Mouse (Mus musculus): ENCODE data around the gene Tekt4. TPM values are rescaled to one million over a fixed set of nuclear protein-coding genes. Genes with fewer than 3 reads are reported as not detected.

Gene Tekt4
- total RNA-seq, 1 experiment: not detected

DNA sequence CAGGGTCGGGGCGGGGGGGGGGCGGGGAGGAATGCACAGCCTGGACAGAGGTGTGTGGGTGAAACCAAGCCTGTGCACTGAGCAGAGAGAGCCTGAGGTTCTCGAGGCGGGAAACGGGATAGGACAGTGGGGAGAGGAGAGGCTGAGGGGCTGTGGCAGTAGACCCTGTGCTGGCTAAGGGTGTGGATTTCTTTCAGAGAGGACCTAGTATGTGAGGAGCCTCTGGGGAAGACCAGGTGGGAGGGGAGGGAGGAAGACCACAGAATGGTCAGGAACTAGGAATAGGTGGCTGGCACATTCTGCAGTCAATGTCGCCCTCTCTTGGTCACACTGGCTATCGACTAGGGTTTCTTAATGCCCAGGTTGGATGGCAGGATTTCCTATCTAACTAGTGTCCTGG lies 15.4 kb downstream of the Tekt4 start:
- Histone ChIP-seq H3K27ac (ENCODE audit: insufficient read depth, low read depth, low read length, poor library complexity, severe bottlenecking) (no peak overlapping the region), H3K9ac (ENCODE audit: insufficient read depth, low read depth, low read length, poor library complexity, severe bottlenecking) (no peak overlapping the region), H3K4me3 (ENCODE audit: insufficient read depth in 1 of 2, low read depth in 1 of 2, low read length in 2 of 2, poor library complexity in 1 of 2, severe bottlenecking in 1 of 2) (no peak overlapping the region), H3K36me3 (ENCODE audit: control insufficient read depth, insufficient read depth, low read length, poor library complexity, severe bottlenecking) (no peaks in the 10 kb centered on the region), H3K9me3 (ENCODE audit: control insufficient read depth, insufficient read depth, low read depth, low read length) (no peaks in the 10 kb centered on the region), H3K4me1 (ENCODE audit: control insufficient read depth in 2 of 2, insufficient read depth in 2 of 2, low read length in 2 of 2, poor library complexity in 1 of 2) (no peaks in the 10 kb centered on the region; a peak in 1 of 4 replicates)
- in situ Hi-C loops (cut with MboI; ENCODE audit: low sequenced_read_pairs in 2 of 2, unreplicated experiment in 2 of 2): loop anchor here (5.0 to 10.0 kb wide), 3 partner anchors 67 to 225 kb away; no protein-coding TSS in a partner anchor
- TF ChIP-seq ZC3H11A (IDR thresholded peaks at IDR 0.05; ENCODE audit: borderline replicate concordance, low read depth, low read length): peak; percentile 89
- no peak for TF ChIP-seq HCFC1 (IDR thresholded peaks at IDR 0.05; ENCODE audit: borderline replicate concordance, insufficient read depth, low read length)
- no peak for TF ChIP-seq MAFK (IDR thresholded peaks at IDR 0.05; ENCODE audit: insufficient read depth, low read depth, low read length)
- DNase-seq (ENCODE audit: low read depth, low spot score): no peak

DNA sequence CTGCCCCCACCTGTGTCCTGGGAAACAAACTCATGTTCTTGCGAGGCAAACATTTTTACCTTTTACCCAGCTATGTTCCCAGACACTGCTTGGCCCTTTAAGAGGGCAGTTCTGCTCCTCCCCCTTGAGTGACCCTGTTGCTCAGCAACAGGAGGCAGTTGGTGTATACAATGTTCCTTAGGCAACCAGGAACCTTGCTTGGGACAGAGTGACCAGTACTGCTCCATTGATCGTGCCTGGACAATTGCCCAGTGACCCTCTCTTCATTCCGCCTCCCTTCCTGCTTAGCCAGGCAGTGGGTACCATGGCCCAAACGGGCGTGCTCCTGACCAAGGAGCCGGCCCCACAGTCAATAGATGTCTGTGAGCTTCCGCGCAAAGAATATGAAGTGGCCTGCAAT lies 17.0 kb downstream of the Tekt4 start:
- in situ Hi-C loops (cut with MboI; ENCODE audit: low sequenced_read_pairs in 2 of 2, unreplicated experiment in 2 of 2): loop anchor here (5.0 to 10.0 kb wide), 2 partner anchors 69 to 223 kb away; no protein-coding TSS in a partner anchor
- no peak overlapping the region for H3K27ac ChIP-seq (ENCODE audit: insufficient read depth, low read depth, low read length, poor library complexity, severe bottlenecking)

DNA sequence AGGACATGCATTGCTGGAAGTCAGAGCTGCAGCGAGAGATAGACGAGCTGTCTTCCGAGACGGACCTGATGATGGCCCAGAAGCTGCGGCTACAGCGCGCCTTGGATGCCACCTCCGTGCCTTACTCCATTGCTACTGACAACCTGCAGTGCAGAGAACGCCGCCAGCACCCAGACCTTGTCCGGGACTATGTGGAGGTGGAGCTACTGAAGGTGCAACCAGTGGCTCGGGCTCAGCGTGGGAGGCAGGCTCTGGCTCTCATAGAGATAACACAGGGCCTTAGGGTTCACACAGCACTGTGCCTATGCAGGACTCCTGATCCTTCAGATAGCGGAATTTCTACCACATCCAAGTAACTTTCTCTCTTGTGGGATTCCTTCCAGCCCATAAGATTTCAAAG lies 17.6 kb downstream of the Tekt4 start:
- no peak for TF ChIP-seq HCFC1 (IDR thresholded peaks at IDR 0.05; ENCODE audit: borderline replicate concordance, insufficient read depth, low read length)
- no peak for TF ChIP-seq ZC3H11A (IDR thresholded peaks at IDR 0.05; ENCODE audit: borderline replicate concordance, low read depth, low read length)
- TF ChIP-seq CHD2 (IDR thresholded peaks at IDR 0.05; ENCODE audit: low read depth, low read length): no peak
- TF ChIP-seq ZNF384 (IDR thresholded peaks at IDR 0.05; ENCODE audit: low read depth, low read length): no peak
- TF ChIP-seq MAFK (IDR thresholded peaks at IDR 0.05; ENCODE audit: insufficient read depth, low read depth, low read length): no peak
- DNase-seq (ENCODE audit: low read depth, low spot score): no peak
- in situ Hi-C loops (cut with MboI; ENCODE audit: low sequenced_read_pairs in 2 of 2, unreplicated experiment in 2 of 2): loop anchor here (5.0 to 10.0 kb wide), 2 partner anchors 70 to 223 kb away; no protein-coding TSS in a partner anchor
- Histone ChIP-seq H3K36me3 (ENCODE audit: control insufficient read depth, insufficient read depth, low read length, poor library complexity, severe bottlenecking) (no peaks in the 10 kb centered on the region), H3K9ac (ENCODE audit: insufficient read depth, low read depth, low read length, poor library complexity, severe bottlenecking) (no peak overlapping the region), H3K4me1 (ENCODE audit: control insufficient read depth in 2 of 2, insufficient read depth in 2 of 2, low read length in 2 of 2, poor library complexity in 1 of 2) (peaks cover 0 to 2% of the 10 kb centered on the region in 2 experiments; a peak in 1 of 4 replicates), H3K27ac (ENCODE audit: insufficient read depth, low read depth, low read length, poor library complexity, severe bottlenecking) (no peak overlapping the region), H3K9me3 (ENCODE audit: control insufficient read depth, insufficient read depth, low read depth, low read length) (no peaks in the 10 kb centered on the region), H3K4me3 (ENCODE audit: insufficient read depth in 1 of 2, low read depth in 1 of 2, low read length in 2 of 2, poor library complexity in 1 of 2, severe bottlenecking in 1 of 2) (peak overlapping the region; percentile 28 to 51; a peak in 3 of 4 replicates)

More for the DNA sequence above, 17.0 kb downstream of the Tekt4 start:
- no peak for DNase-seq (ENCODE audit: low read depth, low spot score)
- peaks cover 0 to 2% of the 10 kb centered on the region in 2 experiments; a peak in 1 of 4 replicates for H3K4me1 ChIP-seq (ENCODE audit: control insufficient read depth in 2 of 2, insufficient read depth in 2 of 2, low read length in 2 of 2, poor library complexity in 1 of 2)
- no peaks in the 10 kb centered on the region for H3K9me3 ChIP-seq (ENCODE audit: control insufficient read depth, insufficient read depth, low read depth, low read length)
- no peak overlapping the region for H3K9ac ChIP-seq (ENCODE audit: insufficient read depth, low read depth, low read length, poor library complexity, severe bottlenecking)
- H3K4me3 ChIP-seq (ENCODE audit: insufficient read depth in 1 of 2, low read depth in 1 of 2, low read length in 2 of 2, poor library complexity in 1 of 2, severe bottlenecking in 1 of 2): peak overlapping the region; percentile 28 to 51; a peak in 3 of 4 replicates
- no peaks in the 10 kb centered on the region for H3K36me3 ChIP-seq (ENCODE audit: control insufficient read depth, insufficient read depth, low read length, poor library complexity, severe bottlenecking)
- TF ChIP-seq HCFC1 (IDR thresholded peaks at IDR 0.05; ENCODE audit: borderline replicate concordance, insufficient read depth, low read length): no peak
- TF ChIP-seq ZNF384 (IDR thresholded peaks at IDR 0.05; ENCODE audit: low read depth, low read length): no peak
- no peak for TF ChIP-seq MAFK (IDR thresholded peaks at IDR 0.05; ENCODE audit: insufficient read depth, low read depth, low read length)
- TF ChIP-seq CHD2 (IDR thresholded peaks at IDR 0.05; ENCODE audit: low read depth, low read length): no peak
- TF ChIP-seq ZC3H11A (IDR thresholded peaks at IDR 0.05; ENCODE audit: borderline replicate concordance, low read depth, low read length): no peak

DNA sequence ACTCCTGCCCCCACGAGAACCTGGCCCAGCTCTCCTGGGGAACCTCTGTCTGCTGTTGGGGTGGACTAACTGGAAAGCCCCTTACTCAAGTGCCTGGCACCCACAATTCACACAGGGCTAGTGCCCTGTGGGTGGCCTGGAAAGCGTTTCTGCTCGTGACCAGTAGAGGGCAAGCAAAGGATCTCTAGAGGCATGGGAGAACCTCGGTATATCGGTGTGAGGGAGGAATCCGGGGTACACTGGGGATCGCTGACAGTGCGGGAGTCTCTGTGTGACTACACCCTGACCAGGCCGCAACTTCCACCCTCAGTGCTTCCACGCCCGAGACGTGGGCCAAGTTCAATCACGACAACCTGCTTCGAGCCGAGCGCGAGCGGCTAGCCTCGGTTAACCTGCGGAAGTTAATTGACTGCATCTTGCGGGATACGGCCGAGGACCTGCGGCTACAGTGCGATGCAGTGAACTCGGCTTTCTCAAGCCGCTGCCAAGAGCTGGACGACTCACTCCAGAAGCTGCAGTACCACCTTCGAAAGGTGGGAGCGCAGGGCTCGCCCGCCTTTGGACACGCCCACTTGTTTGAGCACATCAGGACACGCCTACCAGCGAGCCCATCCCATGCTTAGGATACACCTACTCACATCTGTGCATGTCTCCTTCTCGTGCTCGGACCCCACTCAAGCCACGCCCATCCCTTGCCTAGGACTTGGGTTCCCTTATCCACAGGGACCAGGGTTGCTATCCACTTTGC lies 20.1 kb downstream of the Tekt4 start:
- DNase-seq (ENCODE audit: low read depth, low spot score): peak; percentile 88
- peak overlapping the region; percentile 19; the same call in 1 of the 2 replicates for H3K9ac ChIP-seq (ENCODE audit: insufficient read depth, low read depth, low read length, poor library complexity, severe bottlenecking)
- H3K9me3 ChIP-seq (ENCODE audit: control insufficient read depth, insufficient read depth, low read depth, low read length): no peaks in the 10 kb centered on the region
- TF ChIP-seq CHD2 (IDR thresholded peaks at IDR 0.05; ENCODE audit: low read depth, low read length): no peak
- TF ChIP-seq HCFC1 (IDR thresholded peaks at IDR 0.05; ENCODE audit: borderline replicate concordance, insufficient read depth, low read length): no peak
- in situ Hi-C loops (cut with MboI; ENCODE audit: low sequenced_read_pairs in 2 of 2, unreplicated experiment in 2 of 2): loop anchor here (5.0 to 10.0 kb wide), 2 partner anchors 72 to 220 kb away; no protein-coding TSS in a partner anchor
- H3K4me1 ChIP-seq (ENCODE audit: control insufficient read depth in 2 of 2, insufficient read depth in 2 of 2, low read length in 2 of 2, poor library complexity in 1 of 2): peaks cover 0 to 2% of the 10 kb centered on the region in 2 experiments; a peak in 1 of 4 replicates
- no peaks in the 10 kb centered on the region for H3K36me3 ChIP-seq (ENCODE audit: control insufficient read depth, insufficient read depth, low read length, poor library complexity, severe bottlenecking)
- H3K27ac ChIP-seq (ENCODE audit: insufficient read depth, low read depth, low read length, poor library complexity, severe bottlenecking): no peak overlapping the region
- H3K4me3 ChIP-seq (ENCODE audit: insufficient read depth in 1 of 2, low read depth in 1 of 2, low read length in 2 of 2, poor library complexity in 1 of 2, severe bottlenecking in 1 of 2): peak overlapping the region; percentile 39 to 56; a peak in 3 of 4 replicates
